Mouse (Mus musculus): Measurements from ENCODE around the gene Pla2g5. TPM values are rescaled to one million over a fixed set of nuclear protein-coding genes. Genes with fewer than 3 reads are reported as not detected.

The Pla2g5 gene
- polyA plus RNA-seq (2017; shearing (Covaris generic)), result not detected

GRCm38 (mm10) chr4:138863344-138863998, at the start of gene Pla2g5:
Pla2g5 (minus strand) TSS chr4:138863482.

GRCm38 (mm10) chr4:138877731-138878130, 14.4 kb upstream of the Pla2g5 start, which contains the start of gene Pla2g2e:
Pla2g2e (plus strand) TSS chr4:138877942.

GRCm38 (mm10) chr4:138873864-138874263, 10.6 kb upstream of the Pla2g5 start, which contains the start of gene Gm13030:
Gm13030 (minus strand) TSS chr4:138873964.

GRCm38 (mm10) chr4:138775435-138775834, 87.8 kb downstream of the Pla2g5 start, which contains the start of gene Pla2g2d:
Pla2g2d (plus strand) TSS chr4:138775735.

GRCm38 (mm10) chr4:138757416-138757815, 105.9 kb downstream of the Pla2g5 start, which contains the start of gene Pla2g2f:
Pla2g2f (minus strand) TSS chr4:138757626.

Other genes starting within 250 kb of the Pla2g5 start
- not detected for gene Vwa5b1, start 227.6 kb downstream of the Pla2g5 start, polyA plus RNA-seq (2017; shearing (Covaris generic))
- not detected for gene Pla2g2c, start 138.7 kb downstream of the Pla2g5 start, polyA plus RNA-seq (2017; shearing (Covaris generic))
- not detected for gene Ubxn10, start 126.3 kb downstream of the Pla2g5 start, polyA plus RNA-seq (2017; shearing (Covaris generic))
- not detected for gene Pla2g2f, start 105.9 kb downstream of the Pla2g5 start, polyA plus RNA-seq (2017; shearing (Covaris generic))
- 1.3 TPM for gene Pla2g2d, start 87.7 kb downstream of the Pla2g5 start, polyA plus RNA-seq (2017; shearing (Covaris generic))
- gene Gm13030, start 10.5 kb upstream of the Pla2g5 start, polyA plus RNA-seq (2017; shearing (Covaris generic)), result not detected
- gene Pla2g2e, start 14.5 kb upstream of the Pla2g5 start, polyA plus RNA-seq (2017; shearing (Covaris generic)), result not detected
- 3.9 TPM for gene Otud3, start 50.5 kb upstream of the Pla2g5 start, polyA plus RNA-seq (2017; shearing (Covaris generic))
- gene Rnf186, start 103.6 kb upstream of the Pla2g5 start, polyA plus RNA-seq (2017; shearing (Covaris generic)), result not detected
- 39.1 TPM for gene Tmco4, start 109.4 kb upstream of the Pla2g5 start, polyA plus RNA-seq (2017; shearing (Covaris generic))
- gene Htr6, start 212.1 kb upstream of the Pla2g5 start, polyA plus RNA-seq (2017; shearing (Covaris generic)), result not detected
- gene Nbl1, start 229.5 kb upstream of the Pla2g5 start, polyA plus RNA-seq (2017; shearing (Covaris generic)), result 0.29 TPM

All from CD4-positive, CD25-positive, alpha-beta regulatory T cell (primary cell).